In the genomic region with DNA sequence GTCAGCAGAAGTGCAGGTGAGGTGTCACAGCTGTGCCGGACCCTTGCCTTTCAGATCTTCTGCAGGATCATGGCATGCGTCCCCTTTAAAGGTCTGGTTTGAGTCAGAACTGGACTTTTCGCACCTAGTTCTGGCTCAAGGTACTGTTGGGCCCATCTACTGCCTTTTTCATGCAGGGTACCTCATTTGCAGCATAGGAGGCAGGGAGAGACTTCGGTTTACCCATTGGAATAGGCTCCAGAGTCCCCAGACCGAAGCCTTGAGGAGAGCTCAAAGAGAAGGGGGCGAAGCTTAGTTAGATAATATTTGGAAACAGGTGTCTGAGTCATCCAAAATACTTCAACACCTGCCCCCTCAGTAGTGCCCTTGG, we compare ENCODE assay signal across 8 mouse cellular contexts. TPM values are rescaled to one million over a fixed set of nuclear protein-coding genes. Genes with fewer than 3 reads are reported as not detected.
DNase-seq lines count a peak whose midpoint lies in the region; ATAC-seq and TF ChIP-seq lines count a peak whose summit lies in the region.

No protein-coding gene starts in this region.

- H3K36me3 ChIP-seq in heart, postnatal 0 days (replicated peaks; ENCODE audit: control insufficient read depth, insufficient read depth, low read length), result no peaks in the 10 kb centered on the region
- H3K36me3 ChIP-seq in hindbrain, embryonic 11.5 days (ENCODE audit: control insufficient read depth, insufficient read depth, low read length), result no peaks in the 10 kb centered on the region
- no peaks in the 10 kb centered on the region for H3K36me3 ChIP-seq in midbrain, embryonic 10.5 days

- no peak; the same call in 1 of the 2 replicates for ATAC-seq in heart, postnatal 0 days (ENCODE audit: insufficient read depth, low read depth)
- peak; percentile 56 for ATAC-seq in hindbrain, embryonic 11.5 days (ENCODE audit: low FRiP score)

- no peak for DNase-seq in heart, postnatal 0 days (ENCODE audit: low spot score)
- DNase-seq in heart, postnatal 36 days, result no peak
- no peak for DNase-seq in hindbrain, embryonic 11.5 days (ENCODE audit: low spot score)
- DNase-seq in midbrain, embryonic 10.5 days (ENCODE audit: low spot score), result no peak
- no peak for DNase-seq in thymus, postnatal 10 days (ENCODE audit: low spot score in 2 of 2)
- DNase-seq in thymus, postnatal 25 days, result no peak
- no peak for DNase-seq in thymus, postnatal 0 days (ENCODE audit: low spot score)

- peak overlapping the region; percentile 50 for H3K9ac ChIP-seq in heart, postnatal 0 days (replicated peaks; ENCODE audit: low read depth, low read length)
- H3K9ac ChIP-seq in hindbrain, embryonic 11.5 days (ENCODE audit: low read depth, low read length), result peak overlapping the region; percentile 83; the same call in 1 of the 2 replicates

- WGBS in heart, postnatal 0 days, result 21% methylated on average over 6 of the region's 6 CpGs
- WGBS in bone marrow, adult 2 months, result 18% methylated on average over 6 of the region's 6 CpGs
- WGBS in hindbrain, embryonic 11.5 days, result 25% methylated on average over 6 of the region's 6 CpGs
- 23% methylated on average over 6 of the region's 6 CpGs for WGBS in midbrain, embryonic 10.5 days

- H3K27me3 ChIP-seq in heart, postnatal 0 days (ENCODE audit: control insufficient read depth, insufficient read depth, low read length), result no peaks in the 10 kb centered on the region
- no peaks in the 10 kb centered on the region for H3K27me3 ChIP-seq in hindbrain, embryonic 11.5 days (ENCODE audit: control insufficient read depth, insufficient read depth, low read length)
- peaks cover 56% of the 10 kb centered on the region for H3K27me3 ChIP-seq in midbrain, embryonic 10.5 days (ENCODE audit: low read depth, poor library complexity, severe bottlenecking)

- H3K4me2 ChIP-seq in heart, postnatal 0 days (ENCODE audit: low read depth, low read length), result peak overlapping the region; percentile 79
- peak overlapping the region; percentile 80 for H3K4me2 ChIP-seq in hindbrain, embryonic 11.5 days (replicated peaks; ENCODE audit: low read depth, low read length)

- no peak for TF ChIP-seq CTCF in heart, postnatal 0 days (IDR thresholded peaks at IDR 0.05; ENCODE audit: low read depth)
- no peak for TF ChIP-seq CTCF in bone marrow, adult 2 months (IDR thresholded peaks at IDR 0.05; ENCODE audit: control insufficient read depth, insufficient read depth, low read length)

- 0 out of 2 replicates have a peak, but pooled peaks cover 7% of the 10 kb centered on the region for H3K4me1 ChIP-seq in heart, postnatal 0 days (ENCODE audit: control insufficient read depth, insufficient read depth)
- H3K4me1 ChIP-seq in bone marrow, adult 2 months (ENCODE audit: control insufficient read depth, insufficient read depth, low read length), result no peaks in the 10 kb centered on the region; the same call in 1 of the 2 replicates
- H3K4me1 ChIP-seq in hindbrain, embryonic 11.5 days (replicated peaks; ENCODE audit: control insufficient read depth, insufficient read depth, low read length), result no peaks in the 10 kb centered on the region
- H3K4me1 ChIP-seq in midbrain, embryonic 10.5 days, result peaks cover 13% of the 10 kb centered on the region

- intact Hi-C loops in heart, postnatal 36 days (cut with DNase I), result loop anchor here (1.0 to 5.0 kb wide), 3 partner anchors 47 to 86 kb away; a partner anchor contains a TSS

- TF ChIP-seq POLR2A in bone marrow, adult 2 months (IDR thresholded peaks at IDR 0.05; ENCODE audit: borderline replicate concordance, control insufficient read depth, low read depth, low read length), result no peak

- no peak for TF ChIP-seq EP300 in heart, postnatal 0 days (IDR thresholded peaks at IDR 0.05; ENCODE audit: low read depth)

- peak overlapping the region; percentile 56 for H3K27ac ChIP-seq in heart, postnatal 0 days (ENCODE audit: low read depth)
- H3K27ac ChIP-seq in bone marrow, adult 2 months (ENCODE audit: control insufficient read depth, insufficient read depth, low read depth, low read length, poor library complexity), result peak overlapping the region; percentile 13; the same call in 1 of the 2 replicates
- peak overlapping the region; percentile 24; the same call in 1 of the 2 replicates for H3K27ac ChIP-seq in hindbrain, embryonic 11.5 days (ENCODE audit: low read depth, low read length)
- peak overlapping the region; percentile 88 for H3K27ac ChIP-seq in midbrain, embryonic 10.5 days (replicated peaks)

- peak overlapping the region; percentile 62 for H3K4me3 ChIP-seq in heart, postnatal 0 days (ENCODE audit: low read depth, low read length)
- peak overlapping the region; percentile 75 for H3K4me3 ChIP-seq in bone marrow, adult 2 months (replicated peaks; ENCODE audit: control insufficient read depth, low read depth, low read length)
- H3K4me3 ChIP-seq in hindbrain, embryonic 11.5 days (ENCODE audit: low read depth, low read length), result peak overlapping the region; percentile 56
- peak overlapping the region; percentile 64 for H3K4me3 ChIP-seq in midbrain, embryonic 10.5 days

- no peaks in the 10 kb centered on the region for H3K9me3 ChIP-seq in heart, postnatal 0 days (replicated peaks; ENCODE audit: control insufficient read depth, low read length)
- no peaks in the 10 kb centered on the region for H3K9me3 ChIP-seq in hindbrain, embryonic 11.5 days (ENCODE audit: control insufficient read depth, low read length)
- H3K9me3 ChIP-seq in midbrain, embryonic 10.5 days (replicated peaks), result no peaks in the 10 kb centered on the region

RNA-seq across cellular contexts. Expression of a gene that starts 0.4 kb away (rescaled TPM):
- total RNA-seq in heart, postnatal 0 days (2014; rRNA removed; ENCODE audit: low replicate concordance), result 13.8 TPM in 1 of 2 replicates, not detected in the other
- 14.0 and 15.7 TPM in 2 replicates for polyA plus RNA-seq in heart, postnatal 0 days (2015; fragmentation: Nextera tagmentation; extraction: Ambion mirVana)
- total RNA-seq in heart, postnatal 36 days (2021), result 1 to 10 TPM; 2.6 to 2.7 TPM
- polyA plus RNA-seq in bone marrow, adult 2 months (2011; ENCODE audit: insufficient read depth, insufficient read length, low replicate concordance, missing spikeins), result 1.4 and 3.7 TPM in 2 replicates
- 19.8 and 22.2 TPM in 2 replicates for polyA plus RNA-seq in hindbrain, embryonic 11.5 days (2014; fragmentation: Nextera tagmentation; extraction: Ambion mirVana)
- 13.5 and 13.9 TPM in 2 replicates for polyA plus RNA-seq in midbrain, embryonic 10.5 days (2016; fragmentation: Nextera tagmentation; extraction: Ambion mirVana)
- 2.8 and 4.3 TPM in 2 replicates for polyA plus RNA-seq in thymus, postnatal 0 days (2015; fragmentation: Nextera tagmentation; extraction: Ambion mirVana)

RNA-seq across cellular contexts. Expression of a gene that starts 43.2 kb away (rescaled TPM):
- 73.3 and 86.2 TPM in 2 replicates for total RNA-seq in heart, postnatal 0 days (2014; rRNA removed; ENCODE audit: low replicate concordance)
- 78.3 and 80.5 TPM in 2 replicates for polyA plus RNA-seq in heart, postnatal 0 days (2015; fragmentation: Nextera tagmentation; extraction: Ambion mirVana)
- 10 to 100 TPM; 35.2 to 37.8 TPM for total RNA-seq in heart, postnatal 36 days (2021)
- polyA plus RNA-seq in bone marrow, adult 2 months (2011; ENCODE audit: insufficient read depth, insufficient read length, low replicate concordance, missing spikeins), result 17.4 and 49.2 TPM in 2 replicates
- 142 and 151 TPM in 2 replicates for polyA plus RNA-seq in hindbrain, embryonic 11.5 days (2014; fragmentation: Nextera tagmentation; extraction: Ambion mirVana)
- 133 and 142 TPM in 2 replicates for polyA plus RNA-seq in midbrain, embryonic 10.5 days (2016; fragmentation: Nextera tagmentation; extraction: Ambion mirVana)
- polyA plus RNA-seq in thymus, postnatal 0 days (2015; fragmentation: Nextera tagmentation; extraction: Ambion mirVana), result 111 and 115 TPM in 2 replicates

RNA-seq across cellular contexts. Expression of a gene that starts 55.1 kb away (rescaled TPM):
- total RNA-seq in heart, postnatal 0 days (2014; rRNA removed; ENCODE audit: low replicate concordance), result not detected in 2 replicates
- not detected in 2 replicates for polyA plus RNA-seq in heart, postnatal 0 days (2015; fragmentation: Nextera tagmentation; extraction: Ambion mirVana)
- not detected for total RNA-seq in heart, postnatal 36 days (2021)
- polyA plus RNA-seq in bone marrow, adult 2 months (2011; ENCODE audit: insufficient read depth, insufficient read length, low replicate concordance, missing spikeins), result not detected in 2 replicates
- 0.07 and 0.28 TPM in 2 replicates for polyA plus RNA-seq in hindbrain, embryonic 11.5 days (2014; fragmentation: Nextera tagmentation; extraction: Ambion mirVana)
- 0.17 and 0.22 TPM in 2 replicates for polyA plus RNA-seq in midbrain, embryonic 10.5 days (2016; fragmentation: Nextera tagmentation; extraction: Ambion mirVana)
- polyA plus RNA-seq in thymus, postnatal 0 days (2015; fragmentation: Nextera tagmentation; extraction: Ambion mirVana), result not detected in 2 replicates

RNA-seq across cellular contexts. Expression of a gene that starts 58.4 kb away (rescaled TPM):
- total RNA-seq in heart, postnatal 0 days (2014; rRNA removed; ENCODE audit: low replicate concordance), result 5.4 and 5.8 TPM in 2 replicates
- 6.4 and 9.3 TPM in 2 replicates for polyA plus RNA-seq in heart, postnatal 0 days (2015; fragmentation: Nextera tagmentation; extraction: Ambion mirVana)
- total RNA-seq in heart, postnatal 36 days (2021), result 1 to 10 TPM; 9.6 to 9.7 TPM
- 1.9 and 7.2 TPM in 2 replicates for polyA plus RNA-seq in bone marrow, adult 2 months (2011; ENCODE audit: insufficient read depth, insufficient read length, low replicate concordance, missing spikeins)
- 7.8 and 8.8 TPM in 2 replicates for polyA plus RNA-seq in hindbrain, embryonic 11.5 days (2014; fragmentation: Nextera tagmentation; extraction: Ambion mirVana)
- polyA plus RNA-seq in midbrain, embryonic 10.5 days (2016; fragmentation: Nextera tagmentation; extraction: Ambion mirVana), result 6.5 and 7.0 TPM in 2 replicates
- 10.7 and 11.2 TPM in 2 replicates for polyA plus RNA-seq in thymus, postnatal 0 days (2015; fragmentation: Nextera tagmentation; extraction: Ambion mirVana)

Comparison
In these comparisons a context has a peak if more than half of its experiments do, and no peak if none do; other contexts are left out.
1. H3K27ac ChIP-seq: peak in every context shown above with its lines; median percentile 88 in midbrain, embryonic 10.5 days; 56 in heart, postnatal 0 days; 24 in hindbrain, embryonic 11.5 days; 13 in bone marrow, adult 2 months.